Mouse (Mus musculus) spleen, adult 2 months (tissue): ENCODE data around the gene C1ql4.

Experiments used
- CTCF ChIP-seq: fragments of 200-500 bp; IDR thresholded peaks from 2 replicates; pipeline ENCODE4 v1.5.1; 2011; ENCODE audit warnings: mild to moderate bottlenecking, inconsistent platforms; ENCODE audit not compliant: insufficient read depth, insufficient read length, insufficient replicate concordance; ENCODE audit errors: extremely low read depth
- POLR2A ChIP-seq: fragments of 200-500 bp; IDR thresholded peaks from 2 replicates; pipeline ENCODE4 v1.6.1; 2011; ENCODE audit warnings: low read depth, low read length, inconsistent platforms

- no peak for TF ChIP-seq CTCF
- TF ChIP-seq POLR2A: no peak
Observed at GRCm38 (mm10) chr15:99036249-99036905, 51.2 kb downstream of the C1ql4 start.
